In genomic region chr6:134498518-134498917, GRCm38 (mm10) we compare ENCODE assay signal across 19 mouse cellular contexts.
DNase-seq lines count a peak whose midpoint lies in the region; ATAC-seq and TF ChIP-seq lines count a peak whose summit lies in the region.
"Had no signal": no experiment of that assay in that cellular context is flagged by ENCODE, and none has a peak within 500 bp of the region (broad histone marks: within the 10 kb centered on the region; RNA-seq: fewer than 3 reads in every experiment).

No protein-coding gene starts in this region.

- no peak overlapping the region for H3K27ac ChIP-seq in liver, adult 2 months (replicated peaks; ENCODE audit: insufficient read depth, low read depth, low read length)
- no peak overlapping the region for H3K27ac ChIP-seq in liver, postnatal 0 days (ENCODE audit: low read depth)
- peak overlapping the region; percentile 15; the same call in 1 of the 2 replicates for H3K27ac ChIP-seq in lung, embryonic 14.5 days (ENCODE audit: low read depth)

- H3K4me2 ChIP-seq in liver, postnatal 0 days (ENCODE audit: low read depth, low read length) = no peak overlapping the region
- H3K4me2 ChIP-seq in lung, embryonic 14.5 days = no peak overlapping the region

- peaks cover 8% of the 10 kb centered on the region for H3K36me3 ChIP-seq in liver, adult 2 months (ENCODE audit: control insufficient read depth, insufficient read depth, low read length)
- no peaks in the 10 kb centered on the region for H3K36me3 ChIP-seq in liver, postnatal 0 days (replicated peaks; ENCODE audit: insufficient read depth, low read length)
- 0 out of 2 replicates have a peak, but pooled peaks cover 23% of the 10 kb centered on the region for H3K36me3 ChIP-seq in lung, embryonic 14.5 days (ENCODE audit: insufficient read depth)

- peak; percentile 74 for DNase-seq in liver, adult 2 months (ENCODE audit: extremely low read depth, low read depth, low spot score)
- DNase-seq in liver, postnatal 0 days = no peak
- no peak for DNase-seq in lung, embryonic 14.5 days
- no peak for DNase-seq in lung, adult 2 months
- DNase-seq: adrenal gland, adult 2 months; adrenal gland, adult 8-10 months; adrenal gland, postnatal 10 days; adrenal gland, postnatal 14 days; adrenal gland, postnatal 25 days; adrenal gland, postnatal 36 days; B cell, adult 2 months; cerebellum, adult 11 months; cerebellum, adult 11-12 months; cerebellum, adult 18-20 months had no signal

- ATAC-seq in liver, postnatal 0 days = no peak
- no peak for ATAC-seq in lung, embryonic 14.5 days (ENCODE audit: insufficient read depth)
- ATAC-seq: activated CD4-positive, CD25-positive, alpha-beta regulatory T cell, adult 4 months; CD4-positive, CD25-positive, alpha-beta regulatory T cell, adult 4 months; Patski had no signal

- H3K79me2 ChIP-seq in liver, adult 2 months (ENCODE audit: control insufficient read depth, insufficient read depth, low read length) = peaks cover 20% of the 10 kb centered on the region

- H3K9me3 ChIP-seq in liver, postnatal 0 days (ENCODE audit: low read length) = no peaks in the 10 kb centered on the region
- no peaks in the 10 kb centered on the region for H3K9me3 ChIP-seq in lung, embryonic 14.5 days (ENCODE audit: low read depth, low read length)
- H3K9me3 ChIP-seq: G1E had no signal

- no peak for TF ChIP-seq POLR2A in liver, adult 2 months (IDR thresholded peaks at IDR 0.05; ENCODE audit: extremely low read depth, insufficient read depth, low read length)
- TF ChIP-seq POLR2A in lung, adult 2 months (IDR thresholded peaks at IDR 0.05; ENCODE audit: borderline replicate concordance, extremely low read depth, low read depth, low read length) = no peak

- no peaks in the 10 kb centered on the region for H3K27me3 ChIP-seq in liver, adult 2 months (ENCODE audit: control insufficient read depth, insufficient read depth, low read length)
- no peaks in the 10 kb centered on the region for H3K27me3 ChIP-seq in liver, postnatal 0 days (ENCODE audit: insufficient read depth, low read length)
- no peaks in the 10 kb centered on the region for H3K27me3 ChIP-seq in lung, embryonic 14.5 days (ENCODE audit: insufficient read depth, low read length)
- H3K27me3 ChIP-seq: CH12.LX, Patski had no signal

- TF ChIP-seq CTCF in liver, adult 2 months (IDR thresholded peaks at IDR 0.05; ENCODE audit: low read depth, low read length) = no peak
- no peak for TF ChIP-seq CTCF in liver, postnatal 0 days (IDR thresholded peaks at IDR 0.05; ENCODE audit: low read depth)
- TF ChIP-seq CTCF in lung, embryonic 14.5 days (IDR thresholded peaks at IDR 0.05; ENCODE audit: low read depth) = no peak
- no peak for TF ChIP-seq CTCF in lung, adult 2 months (IDR thresholded peaks at IDR 0.05; ENCODE audit: insufficient read depth, low read length)

- peaks cover 11% of the 10 kb centered on the region for H3K4me1 ChIP-seq in liver, adult 2 months (ENCODE audit: control insufficient read depth, insufficient read depth, low read length)
- H3K4me1 ChIP-seq in liver, postnatal 0 days (ENCODE audit: insufficient read depth) = peaks cover 8% of the 10 kb centered on the region; the same call in 1 of the 2 replicates
- peaks cover 6% of the 10 kb centered on the region; the same call in 1 of the 2 replicates for H3K4me1 ChIP-seq in lung, embryonic 14.5 days (ENCODE audit: insufficient read depth)
- peaks cover 3% of the 10 kb centered on the region for H3K4me1 ChIP-seq in lung, adult 2 months (ENCODE audit: control insufficient read depth, insufficient read depth, low read length)

- H3K9ac ChIP-seq in liver, adult 2 months (ENCODE audit: low read depth, low read length) = no peak overlapping the region
- H3K9ac ChIP-seq in liver, postnatal 0 days (replicated peaks) = no peak overlapping the region
- no peak overlapping the region for H3K9ac ChIP-seq in lung, embryonic 14.5 days

- no peak for TF ChIP-seq EP300 in liver, postnatal 0 days (IDR thresholded peaks at IDR 0.05; ENCODE audit: low read depth)

- H3K4me3 ChIP-seq in liver, adult 2 months (ENCODE audit: insufficient read depth, low read depth, low read length) = no peak overlapping the region
- H3K4me3 ChIP-seq in liver, postnatal 0 days (ENCODE audit: low read depth, low read length) = no peak overlapping the region
- no peak overlapping the region for H3K4me3 ChIP-seq in lung, embryonic 14.5 days (ENCODE audit: low read depth, low read length)
- no peak overlapping the region for H3K4me3 ChIP-seq in lung, adult 2 months (replicated peaks; ENCODE audit: extremely low read depth, low read depth, low read length)
